Mouse (Mus musculus) neural tube, embryonic 11.5 days (tissue): ENCODE results near the gene Nans. TPM values are rescaled to one million over a fixed set of nuclear protein-coding genes. Genes with fewer than 3 reads are reported as not detected.

Source experiments
- ATAC-seq: fragments of 200-750 bp; cut with Nextera tagmentation; 2 replicates; pipeline ENCODE4 v1.8.0; 2017; ENCODE audit warnings: moderate number of reproducible peaks, mild to moderate bottlenecking, moderate TSS enrichment, moderate library complexity; ENCODE audit not compliant: insufficient read depth, low FRiP score, low TSS enrichment
- DNase-seq: peaks from one replicate; pipeline ENCODE4 v3.0.0-alpha.2; 2015; ENCODE audit warnings: low spot score
- H3K27ac ChIP-seq: fragments of 300-500 bp; sonication (generic); 2 replicates; pipeline ENCODE4 v1.5.1; 2014; ENCODE audit warnings: low read depth, mild to moderate bottlenecking, low read length
- H3K27me3 ChIP-seq: fragments of 300-500 bp; sonication (generic); 2 replicates; pipeline ENCODE4 v1.6.1; 2014; ENCODE audit warnings: mild to moderate bottlenecking, low read length, mixed read lengths; ENCODE audit not compliant: control insufficient read depth, insufficient read depth
- H3K36me3 ChIP-seq: fragments of 300-500 bp; sonication (generic); 2 replicates; pipeline ENCODE4 v1.6.1; 2014; ENCODE audit warnings: mild to moderate bottlenecking, low read length, moderate library complexity, mixed read lengths; ENCODE audit not compliant: control insufficient read depth, insufficient read depth
- H3K4me1 ChIP-seq: fragments of 300-500 bp; sonication (generic); 2 replicates; pipeline ENCODE4 v1.6.1; 2014; ENCODE audit warnings: low read length, mixed read lengths; ENCODE audit not compliant: control insufficient read depth, insufficient read depth
- H3K4me2 ChIP-seq: fragments of 300-500 bp; sonication (generic); 2 replicates; pipeline ENCODE4 v1.6.1; 2014; ENCODE audit warnings: low read depth, mild to moderate bottlenecking, moderate library complexity
- H3K4me3 ChIP-seq: fragments of 300-500 bp; sonication (generic); 2 replicates; pipeline ENCODE4 v1.5.1; 2014; ENCODE audit warnings: low read depth, low read length
- H3K9ac ChIP-seq: fragments of 300-500 bp; sonication (generic); 2 replicates; pipeline ENCODE4 v1.6.1; 2014; ENCODE audit warnings: mild to moderate bottlenecking, low read length
- H3K9me3 ChIP-seq: fragments of 300-500 bp; sonication (generic); 2 replicates; pipeline ENCODE4 v1.6.1; 2016; ENCODE audit warnings: low read length; ENCODE audit not compliant: control insufficient read depth
- WGBS: fragments of 180-500 bp; shearing (Covaris S2); extraction: QIAGEN DNeasy Blood & Tissue Kit; methylation state at CpG from one replicate; pipeline ENCODE4 v1.1.7; 2014; 5-methylcytosine and 5-hydroxymethylcytosine counted together
- polyA plus RNA-seq: library from polyadenylated mRNA; unstranded; fragments of >200 nt; fragmentation: Nextera tagmentation; extraction: Ambion mirVana; gene quantifications from 2 replicates; pipeline ENCODE4 v1.2.1, GENCODE M21; 2014

Gene Nans
- polyA plus RNA-seq, 1 experiment from 2014 or later: 89.1 TPM

GRCm38 (mm10) chr4:46523324-46523723 lies 34.3 kb downstream of the Nans start:
- no peak overlapping the region for H3K4me2 ChIP-seq
- no peaks in the 10 kb centered on the region for H3K27me3 ChIP-seq
- no peaks in the 10 kb centered on the region for H3K36me3 ChIP-seq
- H3K4me1 ChIP-seq: 0 out of 2 replicates have a peak, but pooled peaks cover 2% of the 10 kb centered on the region
- ATAC-seq (no peak), DNase-seq (no peak)
- no peak overlapping the region for H3K4me3 ChIP-seq
- no peak overlapping the region for H3K27ac ChIP-seq
- WGBS: 91% methylated on average over 4 of the region's 4 CpGs
- H3K9ac ChIP-seq: no peak overlapping the region
- no peaks in the 10 kb centered on the region for H3K9me3 ChIP-seq

DNA sequence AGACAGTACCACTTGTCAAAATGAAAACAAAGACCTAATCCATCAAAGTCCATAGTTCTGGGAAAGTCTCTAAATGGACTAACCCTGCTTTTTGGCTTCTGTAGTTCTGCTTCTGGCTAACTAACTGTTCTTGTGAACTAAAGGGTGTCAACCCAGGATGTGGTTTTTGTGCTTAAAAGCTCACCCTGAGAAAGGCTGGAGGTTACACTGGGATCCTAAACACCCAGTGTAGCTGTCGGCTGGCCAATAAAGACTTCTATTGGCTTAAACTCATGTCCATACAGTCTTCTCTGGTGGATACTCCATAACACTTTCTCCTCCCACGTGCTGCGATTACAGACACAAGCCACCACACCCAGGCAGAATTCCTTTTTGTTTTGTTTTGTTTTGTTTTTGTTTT lies 37.2 kb downstream of the Nans start:
- WGBS: 94% methylated on average over 3 of the region's 3 CpGs
- ATAC-seq (no peak), DNase-seq (no peak)
- Histone ChIP-seq H3K4me3 (no peak overlapping the region), H3K36me3 (no peaks in the 10 kb centered on the region), H3K4me1 (0 out of 2 replicates have a peak, but pooled peaks cover 2% of the 10 kb centered on the region), H3K9me3 (no peaks in the 10 kb centered on the region), H3K27ac (no peak overlapping the region), H3K4me2 (no peak overlapping the region), H3K27me3 (no peaks in the 10 kb centered on the region), H3K9ac (no peak overlapping the region)

DNA sequence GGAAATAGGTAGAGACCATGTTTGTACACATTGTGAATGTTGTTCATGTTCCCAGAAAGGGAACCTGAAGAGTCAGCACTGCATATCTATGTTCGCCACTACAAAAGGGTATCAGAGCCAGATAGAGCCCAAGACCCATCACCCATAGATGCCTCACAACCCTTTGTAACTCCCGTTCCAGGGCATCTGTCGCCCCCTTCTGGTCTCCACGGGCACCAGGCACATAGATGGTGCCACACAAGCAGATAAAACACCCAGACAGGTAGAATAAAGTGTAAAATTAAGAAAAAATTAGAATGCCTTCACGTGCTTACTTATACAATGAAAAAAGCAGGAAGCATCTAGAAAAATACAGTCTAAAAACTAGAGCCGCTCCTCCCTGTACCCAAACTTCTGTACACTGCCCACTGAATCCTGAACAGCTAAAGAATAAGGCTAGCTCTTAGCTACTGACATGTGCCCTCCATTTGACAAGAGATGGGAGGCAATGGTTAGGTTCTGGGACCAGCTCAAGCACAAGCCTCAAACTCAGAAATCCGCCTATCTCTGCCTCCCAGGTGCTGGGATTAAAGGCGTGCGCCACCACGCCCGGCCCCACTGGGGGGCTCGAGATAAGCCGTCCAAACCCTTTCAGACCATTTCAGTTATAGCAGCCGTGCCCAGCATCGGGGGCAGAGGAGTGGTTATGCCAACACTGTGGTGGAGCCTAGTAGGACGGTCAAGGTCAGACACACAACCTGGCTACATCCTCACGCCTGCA lies 37.9 kb downstream of the Nans start:
- Histone ChIP-seq H3K4me2 (peak overlapping the region; percentile 49), H3K4me1 (0 out of 2 replicates have a peak, but pooled peaks cover 2% of the 10 kb centered on the region), H3K9me3 (no peaks in the 10 kb centered on the region), H3K4me3 (peak overlapping the region; percentile 24), H3K27me3 (no peaks in the 10 kb centered on the region), H3K27ac (no peak overlapping the region), H3K9ac (peak overlapping the region; percentile 44; the same call in 1 of the 2 replicates), H3K36me3 (no peaks in the 10 kb centered on the region)
- no peak for ATAC-seq
- WGBS: 32% methylated on average over 17 of the region's 17 CpGs
- DNase-seq: no peak

DNA sequence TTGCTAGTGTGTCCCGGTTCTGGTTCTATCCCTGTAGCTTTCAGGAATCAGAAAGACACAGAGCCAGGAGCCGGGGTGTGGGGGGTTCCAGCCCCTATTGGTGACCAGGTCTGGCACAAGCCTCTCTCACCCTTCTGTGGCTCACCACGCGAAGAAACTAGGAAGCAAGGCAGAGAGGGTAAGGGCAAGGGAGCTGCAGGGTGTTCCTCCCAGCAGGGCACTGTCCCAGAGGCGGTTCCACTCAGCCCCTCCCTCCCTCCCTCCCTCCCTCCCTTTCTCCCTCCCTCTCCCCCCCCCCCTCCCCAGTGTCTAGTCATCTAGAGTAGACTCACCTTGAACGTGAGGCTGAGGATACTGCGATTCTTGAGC lies 38.5 kb downstream of the Nans start:
- H3K4me2 ChIP-seq: peak overlapping the region; percentile 49
- peak; percentile 31 for DNase-seq
- 6% methylated on average over 6 of the region's 7 CpGs for WGBS

GRCm38 (mm10) chr4:46529722-46530121 lies 40.7 kb downstream of the Nans start:
- no peak overlapping the region for H3K9ac ChIP-seq
- H3K27ac ChIP-seq: no peak overlapping the region
- 42% methylated on average over 7 of the region's 7 CpGs for WGBS
- H3K4me1 ChIP-seq: 0 out of 2 replicates have a peak, but pooled peaks cover 2% of the 10 kb centered on the region
- no peaks in the 10 kb centered on the region for H3K36me3 ChIP-seq
- H3K4me2 ChIP-seq: no peak overlapping the region
- peaks cover 13% of the 10 kb centered on the region for H3K27me3 ChIP-seq
- no peak for ATAC-seq
- no peaks in the 10 kb centered on the region for H3K9me3 ChIP-seq
- DNase-seq: no peak
- no peak overlapping the region for H3K4me3 ChIP-seq

More for the DNA sequence above, 38.5 kb downstream of the Nans start:
- Histone ChIP-seq H3K36me3 (no peaks in the 10 kb centered on the region), H3K27me3 (no peaks in the 10 kb centered on the region), H3K4me1 (0 out of 2 replicates have a peak, but pooled peaks cover 2% of the 10 kb centered on the region), H3K27ac (no peak overlapping the region), H3K9ac (peak overlapping the region; percentile 44; the same call in 1 of the 2 replicates), H3K9me3 (no peaks in the 10 kb centered on the region), H3K4me3 (peak overlapping the region; percentile 24)
- no peak for ATAC-seq

GRCm38 (mm10) chr4:46532511-46532910 lies 43.5 kb downstream of the Nans start:
- Histone ChIP-seq H3K4me3 (no peak overlapping the region), H3K9me3 (no peaks in the 10 kb centered on the region), H3K9ac (no peak overlapping the region), H3K27me3 (peaks cover 33% of the 10 kb centered on the region), H3K4me2 (no peak overlapping the region), H3K4me1 (0 out of 2 replicates have a peak, but pooled peaks cover under 1% of the 10 kb centered on the region), H3K27ac (no peak overlapping the region), H3K36me3 (no peaks in the 10 kb centered on the region)
- WGBS: 78% methylated on average over 2 of the region's 2 CpGs
- no peak for ATAC-seq
- DNase-seq: no peak

- H3K36me3 ChIP-seq: no peaks in the 10 kb centered on the region
- no peaks in the 10 kb centered on the region for H3K9me3 ChIP-seq
- peaks cover 34% of the 10 kb centered on the region for H3K27me3 ChIP-seq
- DNase-seq (no peak), ATAC-seq (no peak)
- H3K4me1 ChIP-seq: no peaks in the 10 kb centered on the region
- H3K4me2 ChIP-seq: no peak overlapping the region
- no peak overlapping the region for H3K27ac ChIP-seq
- 86% methylated on average over 7 of the region's 7 CpGs for WGBS
- H3K9ac ChIP-seq: no peak overlapping the region
- no peak overlapping the region for H3K4me3 ChIP-seq
These were observed 43.9 kb downstream of the Nans start for GRCm38 (mm10) chr4:46532926-46533325.

DNA sequence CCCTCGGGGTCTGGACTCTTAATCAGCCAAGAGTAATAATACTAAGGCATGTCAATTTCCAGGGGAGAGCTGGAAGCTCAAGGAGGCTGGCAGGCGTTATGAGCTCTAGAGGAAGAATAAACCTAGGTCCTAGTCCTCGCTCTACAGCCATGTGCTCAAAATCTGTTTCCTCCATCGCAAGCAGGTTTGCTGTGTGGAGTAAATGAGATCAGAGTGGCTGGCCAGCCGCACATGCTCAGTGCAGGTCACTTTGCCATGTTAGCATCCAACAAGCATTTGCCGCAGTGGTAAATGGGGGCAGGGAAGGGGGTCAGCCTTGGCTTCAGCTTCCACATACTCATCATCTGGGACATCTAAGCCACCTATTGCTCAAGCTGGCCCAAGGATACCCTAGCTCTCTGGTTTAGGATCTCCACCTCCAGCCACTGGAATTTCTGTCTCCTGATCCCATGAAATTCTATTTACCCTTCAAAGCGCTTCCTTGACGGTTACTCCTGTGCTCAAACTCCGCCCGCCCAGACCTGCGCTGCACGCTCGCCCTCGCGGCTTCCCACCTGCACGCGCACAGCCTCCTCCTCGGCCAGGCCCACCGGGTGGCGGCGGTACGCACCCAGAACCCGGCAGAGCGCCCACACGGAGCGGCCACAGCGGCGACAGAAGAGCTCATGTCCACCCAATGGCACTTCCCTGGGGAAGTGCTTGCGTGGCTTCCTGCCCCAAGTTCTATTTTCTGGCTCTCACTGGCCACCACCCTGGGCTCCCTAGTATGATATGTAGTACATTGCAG lies 45.1 kb downstream of the Nans start:
- no peak overlapping the region for H3K9ac ChIP-seq
- WGBS: 13% methylated on average over 29 of the region's 29 CpGs
- peaks cover 36% of the 10 kb centered on the region for H3K27me3 ChIP-seq

More for the DNA sequence above, 45.1 kb downstream of the Nans start:
- Histone ChIP-seq H3K9me3 (no peaks in the 10 kb centered on the region), H3K4me3 (peak overlapping the region; percentile 20), H3K36me3 (no peaks in the 10 kb centered on the region), H3K4me1 (no peaks in the 10 kb centered on the region), H3K27ac (no peak overlapping the region), H3K4me2 (peak overlapping the region; percentile 20; the same call in 1 of the 2 replicates)
- no peak for ATAC-seq
- no peak for DNase-seq
